Mouse (Mus musculus) CH12.LX (cell line): Measurements from ENCODE around the gene Capn11.
A peak's percentile ranks its signal among the peaks of the same experiment; 100 is the strongest.

Experiments
- CTCF ChIP-seq, 2 experiments: IDR thresholded peaks in 1 of 2; conservative IDR thresholded peaks in 1 of 2; 2 replicates each; pipeline ENCODE4 v1.5.1; 2011 to 2012; ENCODE audit warnings: low read depth in 2 of 2, low read length in 2 of 2, improper control_type of control experiment in 1 of 2, inconsistent platforms in 1 of 2, mild to moderate bottlenecking in 1 of 2, moderate library complexity in 1 of 2
- E2F4 ChIP-seq: IDR thresholded peaks from 2 replicates; pipeline ENCODE4 v1.6.1; 2011; ENCODE audit warnings: low read depth, low read length, improper control_type of control experiment; ENCODE audit not compliant: insufficient replicate concordance
- ETS1 ChIP-seq: conservative IDR thresholded peaks from 2 replicates; pipeline ENCODE4 v1.6.1; 2012; ENCODE audit warnings: low read depth, mild to moderate bottlenecking, inconsistent platforms, low read length, improper control_type of control experiment, moderate library complexity
- MAX ChIP-seq: IDR thresholded peaks from 2 replicates; pipeline ENCODE4 v1.6.1; 2011; ENCODE audit warnings: low read length, improper control_type of control experiment
- MYC ChIP-seq: IDR thresholded peaks from 2 replicates; pipeline ENCODE4 v1.6.1; 2011; ENCODE audit warnings: low read depth, mild to moderate bottlenecking, improper control_type of control experiment, low read length
- NELFE ChIP-seq: IDR thresholded peaks from 2 replicates; pipeline ENCODE4 v1.6.1; 2011; ENCODE audit warnings: low read depth, low read length, improper control_type of control experiment
- POLR2A ChIP-seq: IDR thresholded peaks from 2 replicates; pipeline ENCODE4 v1.6.1; 2011; ENCODE audit warnings: low read depth, mild to moderate bottlenecking, improper control_type of control experiment, low read length
- USF1 ChIP-seq: IDR thresholded peaks from 2 replicates; pipeline ENCODE4 v1.6.1; 2014; ENCODE audit warnings: low read depth, mild to moderate bottlenecking, inconsistent platforms, low read length, improper control_type of control experiment
- ZC3H11A ChIP-seq: IDR thresholded peaks from 2 replicates; pipeline ENCODE4 v1.6.1; 2012; ENCODE audit warnings: low read depth, mild to moderate bottlenecking, inconsistent platforms, low read length, improper control_type of control experiment

- TF ChIP-seq CTCF (conservative IDR thresholded peaks at IDR 0.05 in 1 of 2, IDR thresholded peaks at IDR 0.05 in 1 of 2; ENCODE audit: low read depth in 2 of 2, low read length in 2 of 2) (peak in 1 of 2 experiments; percentile 25; a peak in 2 of 4 replicates), USF1 (no peak), ZC3H11A (no peak), POLR2A (no peak), E2F4 (no peak), MYC (no peak), ETS1 (no peak), NELFE (no peak), MAX (no peak)
Measured at GRCm38 (mm10) chr17:45707376-45707775, 48.3 kb upstream of the Capn11 start.
